Mouse (Mus musculus): ENCODE measurements around the gene Alox12.

The Alox12 gene

DNA sequence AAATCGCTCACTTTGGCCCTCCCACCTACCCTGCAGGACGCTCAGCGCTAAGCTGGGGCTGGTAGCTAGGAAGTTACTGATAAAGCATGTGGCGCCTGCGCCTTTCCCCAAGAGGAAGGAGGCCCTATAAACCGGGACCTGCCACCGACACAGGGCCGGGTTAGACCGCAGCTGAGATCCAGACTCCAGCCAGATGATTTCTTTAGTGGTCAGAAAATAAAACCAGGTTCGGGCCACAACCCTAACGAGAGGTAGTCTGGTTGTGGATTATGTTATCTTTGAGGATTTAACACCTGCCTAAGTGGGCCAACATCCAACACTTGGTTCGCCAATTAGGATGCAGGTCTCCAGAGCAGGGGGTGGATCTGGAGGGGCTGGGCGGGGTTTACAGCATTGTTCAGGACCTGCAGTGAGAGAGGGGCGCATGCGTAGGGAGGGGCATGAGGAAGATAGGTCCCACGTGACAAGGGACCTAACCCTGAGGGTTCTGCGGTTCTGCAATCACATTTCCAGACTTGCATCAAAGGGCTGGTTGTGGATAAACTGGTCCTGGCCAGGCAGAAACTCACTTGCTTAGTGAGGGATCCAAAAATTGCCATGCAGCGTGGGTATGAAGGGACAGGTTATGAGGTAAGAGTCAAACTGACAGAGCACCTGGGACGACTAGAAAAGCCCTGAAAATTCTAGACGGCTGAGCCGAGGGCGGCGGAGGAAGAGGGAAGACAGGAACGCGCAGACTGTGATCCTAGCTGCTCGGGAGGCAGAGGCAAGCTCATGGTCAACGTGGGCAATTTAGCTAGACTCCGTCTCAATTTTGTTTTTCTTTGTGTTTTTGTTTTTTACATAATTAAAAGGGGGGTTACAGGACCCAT lies 34.2 kb downstream of the Alox12 start, which contains the start of gene Slc16a13:
Gene Slc16a13 (minus strand): TSS at position 334 of the 872 bp plus-strand sequence.
- peak; percentile 96 for DNase-seq (ENCODE audit: low read depth)

DNA sequence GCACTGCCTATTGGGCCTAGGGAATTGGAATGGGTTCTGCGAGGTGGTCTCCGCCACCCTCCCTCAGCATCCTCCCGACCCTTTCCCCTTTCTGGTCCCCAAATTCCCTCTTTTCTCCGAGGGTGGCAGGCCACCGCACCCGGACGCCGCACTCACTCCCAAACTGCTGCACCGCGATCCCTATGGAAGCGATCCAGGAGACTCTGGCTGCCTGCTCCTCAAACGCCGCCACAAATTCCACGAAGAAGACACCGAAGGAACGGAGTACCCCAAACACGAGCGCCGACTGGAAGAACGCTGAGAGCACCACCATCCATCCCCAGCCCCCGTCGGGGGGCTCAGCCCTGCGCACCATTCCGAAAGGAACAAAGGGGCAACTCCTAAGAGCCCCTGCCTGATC lies 34.8 kb downstream of the Alox12 start:
- peak; percentile 48 for DNase-seq (ENCODE audit: low read depth)

DNA sequence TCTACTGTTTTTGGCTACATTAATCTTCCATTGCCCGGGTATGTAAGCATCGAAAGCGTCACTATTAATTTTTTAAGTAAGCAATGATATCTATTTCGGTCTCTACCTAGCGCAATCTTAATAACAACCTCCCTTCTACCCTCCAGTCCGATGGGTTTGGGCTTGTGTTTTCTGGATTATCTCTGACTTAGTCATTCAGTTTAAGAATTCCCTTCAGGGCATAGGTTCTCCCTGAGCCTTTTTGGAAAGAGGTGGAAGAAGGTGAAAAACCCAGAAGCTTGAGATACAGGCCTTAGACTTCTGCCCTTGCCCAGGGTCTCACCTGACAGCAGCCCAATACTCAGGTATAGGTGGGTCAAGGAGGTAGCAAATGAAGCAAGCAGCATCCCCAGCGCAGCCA lies 35.3 kb downstream of the Alox12 start:
- no peak for DNase-seq (ENCODE audit: low read depth)

DNA sequence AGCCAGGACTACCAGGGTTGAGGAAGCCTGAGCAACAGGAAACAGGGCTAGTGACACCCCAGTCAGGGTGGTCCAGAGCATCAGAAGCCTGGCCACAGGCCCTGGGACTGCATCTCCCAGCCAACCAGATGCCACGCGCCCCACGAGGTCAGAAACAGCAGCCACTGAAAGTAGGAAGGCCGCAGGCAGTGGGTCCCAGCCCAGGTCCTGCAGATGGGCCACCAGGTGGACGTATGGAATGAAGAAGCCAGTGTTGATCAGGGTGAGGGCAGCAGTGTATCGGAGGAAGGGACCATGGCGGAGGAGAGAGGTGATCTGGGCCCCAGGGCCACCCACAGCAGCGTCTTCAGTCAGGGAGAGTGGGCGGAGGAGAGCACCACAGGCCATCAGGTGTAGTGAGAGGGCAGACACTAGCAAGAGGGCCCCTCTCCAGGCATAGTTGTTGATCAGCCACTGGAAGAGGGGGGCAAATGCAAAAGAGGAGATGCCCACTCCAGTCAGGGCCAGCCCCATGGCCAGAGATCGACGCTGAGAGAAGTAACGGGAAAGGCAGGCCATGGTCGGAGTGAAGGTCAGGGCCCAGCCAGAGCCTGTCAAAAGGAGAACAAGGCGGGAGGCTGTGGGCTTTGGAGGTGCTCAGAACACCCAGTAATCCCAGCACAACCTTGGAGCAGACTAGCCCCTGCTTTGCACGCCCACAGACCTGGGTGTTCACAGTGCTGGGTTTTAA lies 36.2 kb downstream of the Alox12 start:
- DNase-seq (ENCODE audit: low read depth): no peak

DNA sequence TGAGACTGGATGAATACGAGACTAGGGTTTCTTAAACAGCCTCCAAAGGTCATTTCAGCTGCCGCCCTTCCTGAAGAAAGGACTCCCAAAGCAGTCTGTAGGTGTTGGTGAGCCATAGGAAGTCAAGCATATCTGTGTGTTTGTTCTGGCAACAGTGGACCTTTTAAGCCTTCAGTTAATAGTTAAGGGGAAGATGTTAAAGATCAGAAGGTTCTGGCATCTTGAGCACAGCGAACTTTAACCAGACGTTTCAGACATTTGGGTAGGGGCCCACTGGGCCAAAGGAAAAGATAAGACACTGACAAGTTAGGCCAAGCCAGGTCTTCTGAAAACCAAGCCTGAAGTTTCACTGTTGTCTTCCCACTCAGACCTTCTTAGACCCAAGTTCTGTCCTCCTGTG lies 37.1 kb downstream of the Alox12 start:
- no peak for DNase-seq (ENCODE audit: low read depth)

DNA sequence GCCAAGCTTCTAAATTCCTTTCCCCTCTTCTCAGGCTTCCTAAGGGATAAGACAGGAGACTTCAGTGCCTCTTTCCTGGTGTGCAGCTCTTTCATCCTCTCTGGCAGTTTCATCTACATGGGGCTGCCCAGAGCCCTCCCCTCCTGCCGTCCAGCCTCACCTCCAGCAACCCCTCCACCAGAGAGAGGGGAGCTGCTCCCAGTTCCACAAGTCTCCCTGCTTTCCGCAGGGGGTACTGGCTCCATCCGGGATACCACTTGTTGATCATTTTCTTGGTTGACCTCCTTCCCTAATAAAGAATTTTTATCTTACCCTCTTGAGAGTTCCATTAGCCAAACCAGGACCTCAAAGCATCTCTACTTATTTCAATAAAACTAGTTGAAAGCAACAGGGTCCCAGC lies 39.0 kb downstream of the Alox12 start:
- DNase-seq (ENCODE audit: low read depth): no peak

DNA sequence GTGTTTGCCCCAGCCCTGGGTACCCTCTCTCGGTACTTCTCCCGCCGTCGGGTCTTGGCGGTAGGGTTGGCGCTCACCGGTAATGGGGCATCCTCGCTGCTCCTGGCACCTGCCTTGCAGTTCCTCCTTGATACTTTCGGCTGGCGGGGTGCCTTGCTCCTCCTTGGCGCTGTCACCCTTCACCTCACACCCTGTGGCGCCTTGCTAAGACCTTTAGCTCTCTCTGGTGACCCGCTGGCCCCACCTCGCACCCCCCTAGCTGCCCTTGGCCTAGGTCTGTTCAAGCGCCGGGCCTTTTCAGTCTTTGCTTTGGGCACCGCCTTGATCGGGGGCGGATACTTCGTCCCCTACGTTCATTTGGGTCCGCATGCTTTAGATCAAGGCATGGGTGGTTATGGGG lies 39.9 kb downstream of the Alox12 start:
- DNase-seq (ENCODE audit: low read depth): no peak

DNA sequence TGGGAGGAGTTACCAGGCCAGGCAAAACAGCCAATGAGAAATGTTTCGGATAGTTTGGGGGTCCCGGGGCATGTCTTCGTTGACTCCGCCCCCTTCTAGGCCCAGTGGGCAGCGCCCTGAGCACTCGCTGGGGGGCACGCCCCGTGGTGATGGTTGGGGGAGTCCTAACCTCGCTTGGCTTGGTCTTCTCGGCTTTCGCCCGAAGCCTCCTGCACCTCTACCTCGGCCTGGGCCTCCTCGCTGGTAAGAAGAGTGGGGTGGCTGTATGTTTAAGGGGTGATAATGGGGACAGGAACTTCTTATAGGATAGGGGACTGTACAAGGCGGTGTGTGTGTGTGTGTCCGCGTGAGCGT lies 40.3 kb downstream of the Alox12 start:
- DNase-seq (ENCODE audit: low read depth): no peak

DNA sequence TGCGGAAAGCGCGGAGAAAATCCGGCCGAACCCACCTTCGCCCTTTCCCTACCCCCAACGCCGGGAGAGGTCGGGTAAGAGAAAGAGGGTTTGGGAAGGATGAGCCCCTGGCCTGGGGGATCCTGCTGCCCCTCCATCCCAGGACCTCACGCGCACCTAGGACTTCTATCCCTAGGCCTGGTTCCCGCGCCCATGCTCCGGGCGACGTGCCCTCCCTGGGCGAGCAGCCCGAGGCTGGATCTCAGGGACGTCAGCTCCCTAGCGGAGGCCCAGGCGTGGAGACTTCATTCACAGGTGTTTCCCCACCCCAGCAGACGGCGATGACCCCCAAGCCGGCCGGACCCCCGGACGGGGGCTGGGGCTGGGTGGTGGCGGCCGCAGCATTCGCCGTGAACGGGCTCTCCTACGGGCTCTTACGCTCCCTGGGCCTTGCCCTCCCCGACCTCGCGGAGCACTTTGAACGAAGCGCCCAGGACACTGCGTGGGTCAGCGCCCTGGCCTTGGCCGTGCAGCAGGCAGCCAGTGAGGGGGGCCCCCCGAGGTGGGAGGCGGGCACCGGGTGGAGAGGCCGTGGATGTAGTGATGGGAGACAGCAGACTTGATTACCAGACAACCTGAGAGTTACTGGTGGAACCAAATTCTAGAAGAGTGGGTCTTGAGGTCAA lies 40.8 kb downstream of the Alox12 start:
- no peak for DNase-seq (ENCODE audit: low read depth)

DNA sequence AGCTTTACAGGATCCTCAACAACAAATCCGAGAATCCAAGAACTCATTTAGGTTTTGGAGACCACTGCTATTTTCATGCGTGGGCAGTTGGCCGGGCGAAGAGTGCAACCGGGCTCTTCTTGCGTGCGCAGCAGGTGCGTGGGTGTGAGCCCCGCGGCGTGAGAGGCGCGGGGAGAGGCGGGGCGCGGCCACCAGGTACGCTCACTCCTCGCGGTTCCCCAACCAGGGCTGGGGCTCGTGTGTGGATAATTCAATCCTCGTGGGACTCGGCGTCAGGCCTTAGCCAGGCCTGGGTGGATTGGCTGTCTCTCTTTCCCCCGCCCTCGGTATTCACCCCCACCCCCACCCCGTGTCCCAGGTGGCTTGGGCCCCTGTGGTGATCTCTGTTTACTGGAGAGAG lies 41.4 kb downstream of the Alox12 start:
- DNase-seq (ENCODE audit: low read depth): no peak

DNA sequence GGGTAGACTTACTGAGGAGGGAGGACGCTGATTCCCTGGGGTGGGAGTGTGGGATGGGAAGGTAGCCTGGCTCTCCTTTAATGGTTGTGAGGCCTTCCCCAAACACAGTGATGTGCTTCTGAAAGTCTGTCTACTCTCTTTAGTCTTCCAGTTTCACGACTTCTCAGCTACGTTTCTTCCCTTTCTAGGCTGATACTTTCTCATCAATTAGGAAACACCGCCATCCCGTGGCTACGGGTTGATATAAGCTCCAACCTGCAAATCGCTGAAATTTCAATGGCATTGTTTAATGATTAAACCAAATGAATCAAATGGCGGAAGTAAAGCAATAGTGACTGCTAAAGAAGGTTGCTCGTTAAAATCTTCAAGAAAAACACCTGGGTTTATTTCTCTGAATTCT lies 42.3 kb downstream of the Alox12 start:
- DNase-seq (ENCODE audit: low read depth): peak; percentile 87

DNA sequence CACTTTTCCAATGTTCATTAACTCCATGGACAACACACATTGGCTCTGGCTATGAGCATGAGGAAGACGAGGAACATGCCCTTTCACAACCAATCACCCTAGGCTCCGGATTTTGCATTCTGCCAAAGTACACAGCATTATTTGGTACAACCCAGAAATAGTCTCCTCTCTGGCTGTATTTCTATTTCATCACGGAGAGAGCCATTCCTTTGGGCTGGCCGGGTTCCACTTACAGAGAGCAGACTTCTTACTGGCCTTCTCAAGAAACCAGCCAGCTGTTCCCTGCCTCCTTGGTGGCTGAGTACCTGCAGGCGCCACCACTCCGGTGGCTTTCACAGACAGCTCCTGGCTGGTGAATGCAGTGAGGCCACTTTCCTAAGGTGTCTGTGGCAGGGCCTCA lies 42.7 kb downstream of the Alox12 start, which contains the start of gene Slc16a11:
Gene Slc16a11 (plus strand): TSS at position 330 of the 400 bp plus-strand sequence.
- peak; percentile 70 for DNase-seq (ENCODE audit: low read depth)

DNA sequence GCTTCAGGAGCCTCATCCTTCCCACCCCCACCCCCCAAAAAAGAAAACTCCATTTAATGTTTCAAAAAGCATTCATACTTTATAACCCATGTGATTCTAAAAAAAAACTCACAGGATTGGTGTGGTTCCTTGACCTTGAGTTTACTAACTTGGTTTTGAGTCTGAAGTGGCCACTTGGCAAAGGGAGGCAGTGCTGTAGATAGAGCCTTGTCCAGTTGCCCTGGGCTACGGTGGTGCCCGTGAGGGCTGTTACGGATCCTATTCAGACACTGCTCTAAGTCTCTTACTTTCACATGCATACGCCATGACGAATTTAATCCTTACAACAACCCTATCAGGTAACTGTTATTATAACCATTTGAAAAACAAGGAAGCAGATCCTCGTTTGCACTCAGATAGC lies 43.2 kb downstream of the Alox12 start:
- no peak for DNase-seq (ENCODE audit: low read depth)

DNA sequence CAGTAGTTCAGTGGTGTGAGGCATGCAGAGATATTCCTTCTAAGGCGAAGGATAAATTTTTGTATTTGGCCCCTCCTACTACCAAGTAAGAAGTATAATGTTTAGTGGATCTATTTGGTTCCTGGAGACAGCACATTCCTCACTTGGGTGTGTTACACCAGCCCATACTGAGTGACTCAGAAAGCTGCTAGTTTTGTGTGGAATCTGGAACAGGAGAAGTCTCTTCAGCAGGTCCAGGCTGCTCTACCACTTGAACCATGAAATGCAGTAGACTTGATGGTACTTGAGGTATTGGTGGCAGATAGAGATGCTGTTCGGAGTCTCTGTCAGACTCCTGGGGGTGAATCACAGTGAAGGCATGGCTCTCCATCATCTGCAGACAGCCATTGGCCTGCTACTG lies 44.5 kb downstream of the Alox12 start:
- peak; percentile 71 for DNase-seq (ENCODE audit: low read depth)

DNA sequence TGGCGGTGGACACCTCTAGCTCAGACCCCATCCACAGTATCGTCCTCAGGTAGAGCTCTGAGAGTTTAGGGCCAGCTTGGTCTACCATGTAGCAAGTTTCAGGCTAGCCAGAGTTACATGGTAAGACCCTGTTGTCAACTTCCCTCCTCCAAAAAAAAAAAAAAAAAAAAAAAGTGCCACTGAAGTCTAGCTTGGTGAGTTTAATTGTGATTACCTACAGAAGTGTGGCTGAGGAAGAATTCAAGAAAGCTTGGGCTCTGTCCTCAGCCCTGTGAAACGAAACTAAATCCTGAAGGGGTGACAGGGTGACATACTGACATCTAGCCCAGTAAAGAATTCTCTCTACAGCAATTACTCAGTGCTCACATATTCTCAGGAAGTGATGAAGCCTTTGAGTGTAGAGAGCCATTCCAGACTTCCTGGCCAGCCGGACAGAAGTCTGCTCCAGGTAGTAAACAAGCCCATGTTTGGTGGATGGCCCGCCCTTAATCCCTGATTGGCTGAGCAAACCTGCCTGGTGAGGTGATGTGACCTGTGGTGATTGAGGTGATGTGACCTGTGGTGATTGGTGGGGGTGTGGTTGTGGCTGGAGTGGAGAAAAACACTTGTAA lies 46.3 kb downstream of the Alox12 start:
- DNase-seq (ENCODE audit: low read depth): no peak

DNA sequence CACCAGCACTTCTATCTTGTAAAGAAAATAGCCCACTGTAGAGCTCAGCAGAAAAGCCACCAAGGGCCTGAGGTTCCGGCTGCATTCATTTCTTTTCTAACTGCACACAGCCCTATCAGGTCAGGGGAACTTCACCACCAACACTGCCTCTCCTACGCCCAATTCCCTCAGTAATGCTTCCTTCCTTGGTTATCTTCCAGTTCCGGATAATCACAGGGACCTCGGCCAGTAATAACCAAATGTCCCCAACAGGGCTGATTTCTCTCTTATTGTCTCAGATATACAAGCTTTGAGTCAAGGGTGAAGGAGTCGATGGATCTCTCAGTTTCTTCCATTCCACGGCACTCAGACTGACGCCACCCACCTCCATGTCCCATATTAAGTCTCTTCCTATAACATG lies 47.9 kb downstream of the Alox12 start:
- no peak for DNase-seq (ENCODE audit: low read depth)

DNA sequence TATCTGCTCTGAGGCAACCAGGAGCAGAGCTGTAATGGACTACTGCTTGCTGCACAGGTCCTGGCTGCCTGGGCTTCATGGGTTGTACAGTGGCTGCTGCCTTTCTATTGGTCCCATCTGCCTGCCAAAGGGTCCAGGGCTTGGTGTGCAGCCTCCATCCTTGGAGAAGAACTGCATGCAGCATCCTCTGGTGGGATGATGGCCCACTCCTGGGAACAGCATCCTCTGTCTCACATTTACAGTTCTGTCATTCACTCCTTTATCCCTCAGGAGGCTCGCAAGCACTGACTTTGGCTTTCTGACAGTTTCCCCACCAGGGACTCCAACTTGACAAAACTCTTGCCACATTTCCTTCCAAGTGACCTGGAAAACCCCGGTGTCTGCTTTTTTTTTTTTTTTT lies 48.4 kb downstream of the Alox12 start:
- DNase-seq (ENCODE audit: low read depth): no peak

DNA sequence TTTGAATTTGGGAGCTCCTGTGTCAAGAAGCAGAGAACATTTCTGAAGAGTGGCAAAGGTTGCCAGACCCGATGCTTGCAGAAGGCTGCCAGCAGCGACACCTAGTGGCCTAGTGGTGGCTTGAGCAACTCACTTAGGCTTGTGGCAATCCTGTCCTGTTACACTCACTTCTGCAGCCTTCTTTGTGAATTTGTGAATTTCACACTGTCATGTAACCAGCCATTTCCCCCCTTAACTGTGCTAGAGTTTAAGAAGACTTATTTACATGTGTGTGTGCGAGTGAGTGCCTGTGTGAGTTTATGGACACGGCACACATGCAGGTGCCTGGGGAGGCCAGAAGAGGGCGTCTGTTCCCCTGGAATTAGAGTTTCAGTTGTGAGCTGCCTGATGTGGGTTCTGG lies 53.5 kb downstream of the Alox12 start:
- peak; percentile 93 for DNase-seq (ENCODE audit: low read depth)

DNA sequence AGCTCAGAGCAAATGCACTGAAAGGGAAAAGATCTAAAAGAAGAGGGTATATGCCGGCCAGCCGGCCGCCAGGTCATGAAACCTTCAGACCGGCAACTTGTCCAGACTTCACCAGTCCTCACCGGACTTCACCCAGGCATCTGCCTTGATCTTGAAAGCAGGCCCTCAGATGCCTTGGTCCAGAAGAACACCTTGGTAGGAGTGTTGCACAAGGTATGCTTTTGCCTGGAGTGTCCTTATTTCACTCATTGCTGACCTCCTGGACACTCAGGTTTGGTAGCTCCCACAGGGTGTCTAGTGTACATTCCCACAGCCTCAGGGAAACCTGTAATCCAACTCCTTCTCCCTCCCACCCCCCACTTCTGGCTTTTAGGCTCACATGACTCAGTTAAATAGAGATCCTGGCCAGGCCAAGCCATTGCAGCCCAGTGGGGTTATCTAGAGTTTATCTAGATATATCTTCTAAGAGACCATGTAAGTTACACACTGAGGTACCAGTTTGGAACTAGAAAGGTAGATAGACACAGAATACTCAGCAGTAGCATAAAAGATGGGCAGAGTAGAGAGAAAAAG lies 55.0 kb downstream of the Alox12 start:
- DNase-seq (ENCODE audit: low read depth): peak; percentile 54

DNA sequence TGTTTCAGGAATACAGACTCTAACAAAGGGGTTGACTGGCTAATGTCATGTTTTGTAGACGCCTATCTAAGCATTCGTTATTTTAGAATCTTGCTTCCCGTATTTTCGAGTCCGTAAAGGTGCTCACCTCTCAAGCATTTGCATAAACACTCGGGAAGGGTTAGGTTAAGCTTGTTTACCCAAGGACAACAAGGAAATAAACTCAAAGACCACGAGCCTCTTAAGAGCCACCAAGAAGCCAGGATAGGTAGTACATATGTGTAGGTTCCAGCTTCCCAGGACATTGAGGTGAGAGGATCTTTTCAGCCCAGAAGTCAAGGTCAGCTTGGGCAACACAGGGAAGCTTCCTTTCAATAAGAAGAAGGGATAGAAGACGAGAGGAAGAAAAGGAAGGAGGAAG lies 56.0 kb downstream of the Alox12 start:
- DNase-seq (ENCODE audit: low read depth): no peak

DNA sequence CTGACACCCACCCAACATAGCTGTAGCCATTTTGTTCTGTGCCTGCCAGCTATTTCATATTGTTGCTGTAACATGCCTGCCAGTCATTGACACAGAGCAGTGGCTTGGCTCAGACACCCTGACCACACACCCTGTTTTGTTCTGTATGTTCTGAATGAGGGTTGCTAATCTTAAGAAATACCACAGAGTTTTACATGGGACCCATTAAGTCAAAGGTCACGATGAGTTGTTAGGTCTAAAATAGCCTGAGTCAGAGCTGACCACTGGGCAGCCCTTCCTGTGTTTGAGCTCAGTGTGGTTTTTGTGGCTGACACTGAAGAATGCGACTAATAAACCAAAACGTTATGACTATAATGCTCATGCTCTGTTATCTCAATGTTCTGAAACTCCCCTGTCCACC lies 56.8 kb downstream of the Alox12 start:
- DNase-seq (ENCODE audit: low read depth): peak; percentile 94

All from NIH3T3 (cell line).